Comparison of ENCODE assay signal across 8 mouse cellular contexts in genomic region chr11:82845415-82846078, GRCm38 (mm10). TPM values are rescaled to one million over a fixed set of nuclear protein-coding genes. Genes with fewer than 3 reads are reported as not detected.
A peak's percentile ranks its signal among the peaks of the same experiment; 100 is the strongest.
DNase-seq lines count a peak whose midpoint lies in the region; ATAC-seq and TF ChIP-seq lines count a peak whose summit lies in the region.

No protein-coding gene starts in this region.

- H3K9ac ChIP-seq in embryonic facial prominence, embryonic 12.5 days = 0 out of 2 replicates have a peak overlapping the region, but pooled peaks have one; percentile 16
- peak overlapping the region; percentile 15; the same call in 1 of the 2 replicates for H3K9ac ChIP-seq in kidney, postnatal 0 days (ENCODE audit: low read depth, low read length)
- peak overlapping the region; percentile 76 for H3K9ac ChIP-seq in liver, postnatal 0 days (replicated peaks)
- 0 out of 2 replicates have a peak overlapping the region, but pooled peaks have one; percentile 10 for H3K9ac ChIP-seq in neural tube, embryonic 12.5 days

- TF ChIP-seq CTCF in kidney, postnatal 0 days (IDR thresholded peaks at IDR 0.05; ENCODE audit: low read depth) = peak; percentile 37
- TF ChIP-seq CTCF in liver, postnatal 0 days (IDR thresholded peaks at IDR 0.05; ENCODE audit: low read depth) = peak; percentile 78

- H3K4me3 ChIP-seq in embryonic facial prominence, embryonic 12.5 days = peak overlapping the region; percentile 10; the same call in 1 of the 2 replicates
- no peak overlapping the region for H3K4me3 ChIP-seq in kidney, postnatal 0 days (replicated peaks; ENCODE audit: low read depth, low read length)
- H3K4me3 ChIP-seq in liver, postnatal 0 days (ENCODE audit: low read depth, low read length) = peak overlapping the region; percentile 44
- H3K4me3 ChIP-seq in neural tube, embryonic 12.5 days = no peak overlapping the region

- peak overlapping the region; percentile 16 for H3K4me2 ChIP-seq in embryonic facial prominence, embryonic 12.5 days (replicated peaks)
- H3K4me2 ChIP-seq in kidney, postnatal 0 days (ENCODE audit: low read length) = peak overlapping the region; percentile 19; the same call in 1 of the 2 replicates
- H3K4me2 ChIP-seq in liver, postnatal 0 days (ENCODE audit: low read depth, low read length) = peak overlapping the region; percentile 80
- peak overlapping the region; percentile 41 for H3K4me2 ChIP-seq in neural tube, embryonic 12.5 days (replicated peaks)

- H3K27me3 ChIP-seq in embryonic facial prominence, embryonic 12.5 days = no peaks in the 10 kb centered on the region
- no peaks in the 10 kb centered on the region for H3K27me3 ChIP-seq in kidney, postnatal 0 days (ENCODE audit: insufficient read depth, low read length)
- no peaks in the 10 kb centered on the region for H3K27me3 ChIP-seq in liver, postnatal 0 days (ENCODE audit: insufficient read depth, low read length)
- no peaks in the 10 kb centered on the region for H3K27me3 ChIP-seq in neural tube, embryonic 12.5 days (replicated peaks)

- H3K27ac ChIP-seq in embryonic facial prominence, embryonic 12.5 days = peak overlapping the region; percentile 46; the same call in 1 of the 2 replicates
- peak overlapping the region; percentile 37; the same call in 1 of the 2 replicates for H3K27ac ChIP-seq in kidney, postnatal 0 days
- peak overlapping the region; percentile 96 for H3K27ac ChIP-seq in liver, postnatal 0 days (ENCODE audit: low read depth)
- no peak overlapping the region for H3K27ac ChIP-seq in neural tube, embryonic 12.5 days

- WGBS in embryonic facial prominence, embryonic 12.5 days = 24% methylated on average over 16 of the region's 16 CpGs
- 33% methylated on average over 16 of the region's 16 CpGs for WGBS in kidney, postnatal 0 days
- WGBS in liver, postnatal 0 days (ENCODE audit: insufficient replicate concordance) = 11% methylated on average over 16 of the region's 16 CpGs
- 33% methylated on average over 16 of the region's 16 CpGs for WGBS in neural tube, embryonic 12.5 days

- peaks cover 14% of the 10 kb centered on the region; the same call in 1 of the 2 replicates for H3K4me1 ChIP-seq in embryonic facial prominence, embryonic 12.5 days
- peaks cover 36% of the 10 kb centered on the region for H3K4me1 ChIP-seq in kidney, postnatal 0 days (replicated peaks; ENCODE audit: insufficient read depth, low read length)
- H3K4me1 ChIP-seq in liver, postnatal 0 days (ENCODE audit: insufficient read depth) = peaks cover 39% of the 10 kb centered on the region
- H3K4me1 ChIP-seq in neural tube, embryonic 12.5 days = peaks cover 26% of the 10 kb centered on the region

- peak; percentile 41 for DNase-seq in thymus, postnatal 4 days
- DNase-seq in thymus, postnatal 10 days (ENCODE audit: low spot score in 2 of 2) = no peak
- peak; percentile 66 for DNase-seq in heart, adult 8-10 months (ENCODE audit: low spot score)
- peak; percentile 79 for DNase-seq in kidney, postnatal 0 days (ENCODE audit: low spot score)
- DNase-seq in liver, postnatal 0 days = peak; percentile 88
- DNase-seq in telencephalon, adult 2 months (ENCODE audit: low read depth, low spot score) = peak; percentile 54

- H3K9me3 ChIP-seq in embryonic facial prominence, embryonic 12.5 days = no peaks in the 10 kb centered on the region
- no peaks in the 10 kb centered on the region for H3K9me3 ChIP-seq in kidney, postnatal 0 days (replicated peaks; ENCODE audit: low read length)
- no peaks in the 10 kb centered on the region for H3K9me3 ChIP-seq in liver, postnatal 0 days (ENCODE audit: low read length)
- no peaks in the 10 kb centered on the region for H3K9me3 ChIP-seq in neural tube, embryonic 12.5 days

- H3K36me3 ChIP-seq in embryonic facial prominence, embryonic 12.5 days = no peaks in the 10 kb centered on the region
- no peaks in the 10 kb centered on the region; the same call in 1 of the 2 replicates for H3K36me3 ChIP-seq in kidney, postnatal 0 days (ENCODE audit: insufficient read depth, low read length)
- H3K36me3 ChIP-seq in liver, postnatal 0 days (replicated peaks; ENCODE audit: insufficient read depth, low read length) = peaks cover 7% of the 10 kb centered on the region; the same call in 1 of the 2 replicates
- H3K36me3 ChIP-seq in neural tube, embryonic 12.5 days = no peaks in the 10 kb centered on the region

- ATAC-seq in embryonic facial prominence, embryonic 12.5 days (ENCODE audit: insufficient number of reproducible peaks, insufficient read depth, low FRiP score, low TSS enrichment) = 0 out of 2 replicates have a peak, but pooled peaks have one; percentile 35
- ATAC-seq in kidney, postnatal 0 days (replicated peaks; ENCODE audit: low FRiP score, low read depth) = peak; percentile 78; the same call in 1 of the 2 replicates
- peak; percentile 95 for ATAC-seq in liver, postnatal 0 days
- no peak for ATAC-seq in neural tube, embryonic 12.5 days (ENCODE audit: low FRiP score, low read depth)

- TF ChIP-seq EP300 in liver, postnatal 0 days (IDR thresholded peaks at IDR 0.05; ENCODE audit: low read depth) = no peak

RNA-seq across cellular contexts. Expression of gene Rffl, which starts 25.5 kb away (rescaled TPM):
- 12.7 and 12.8 TPM in 2 replicates for polyA plus RNA-seq in embryonic facial prominence, embryonic 12.5 days (2016; fragmentation: Nextera tagmentation; extraction: Ambion mirVana)
- 1 to 10 TPM; 3.8 to 4.7 (median 4.7) TPM for total RNA-seq in heart, adult 8-10 months (2022)
- polyA plus RNA-seq in kidney, postnatal 0 days (2015; fragmentation: Nextera tagmentation; extraction: Ambion mirVana) = 21.7 and 23.3 TPM in 2 replicates
- polyA plus RNA-seq in liver, postnatal 0 days (2015; fragmentation: Nextera tagmentation; extraction: Ambion mirVana) = 10.1 and 11.3 TPM in 2 replicates
- 8.1 and 10.7 TPM in 2 replicates for polyA plus RNA-seq in neural tube, embryonic 12.5 days (2016; fragmentation: Nextera tagmentation; extraction: Ambion mirVana)

RNA-seq across cellular contexts. Expression of gene Rad51d, which starts 44.9 kb away (rescaled TPM):
- 11.0 and 11.3 TPM in 2 replicates for polyA plus RNA-seq in embryonic facial prominence, embryonic 12.5 days (2016; fragmentation: Nextera tagmentation; extraction: Ambion mirVana)
- total RNA-seq in heart, adult 8-10 months (2022) = 10 to 100 TPM in 2 of 4 experiments, 1 to 10 TPM in 2; 7.8 to 10.9 (median 9.9) TPM
- 10.6 and 11.7 TPM in 2 replicates for polyA plus RNA-seq in kidney, postnatal 0 days (2015; fragmentation: Nextera tagmentation; extraction: Ambion mirVana)
- 3.4 and 4.4 TPM in 2 replicates for polyA plus RNA-seq in liver, postnatal 0 days (2015; fragmentation: Nextera tagmentation; extraction: Ambion mirVana)
- polyA plus RNA-seq in neural tube, embryonic 12.5 days (2016; fragmentation: Nextera tagmentation; extraction: Ambion mirVana) = 12.6 and 13.5 TPM in 2 replicates

RNA-seq across cellular contexts. Expression of gene Fndc8, which starts 46.4 kb away (rescaled TPM):
- 0.19 and 0.31 TPM in 2 replicates for polyA plus RNA-seq in embryonic facial prominence, embryonic 12.5 days (2016; fragmentation: Nextera tagmentation; extraction: Ambion mirVana)
- total RNA-seq in heart, adult 8-10 months (2022) = not detected
- polyA plus RNA-seq in kidney, postnatal 0 days (2015; fragmentation: Nextera tagmentation; extraction: Ambion mirVana) = 0.55 and 0.60 TPM in 2 replicates
- polyA plus RNA-seq in liver, postnatal 0 days (2015; fragmentation: Nextera tagmentation; extraction: Ambion mirVana) = 0.28 and 0.30 TPM in 2 replicates
- polyA plus RNA-seq in neural tube, embryonic 12.5 days (2016; fragmentation: Nextera tagmentation; extraction: Ambion mirVana) = 0.39 and 0.54 TPM in 2 replicates

Comparison
In these comparisons a context has a peak if more than half of its experiments do, and no peak if none do; other contexts are left out.
1. DNase-seq: peak in thymus, postnatal 4 days (single experiment), heart, adult 8-10 months (single experiment), kidney, postnatal 0 days (single experiment), liver, postnatal 0 days (single experiment) and telencephalon, adult 2 months (single experiment); none in thymus, postnatal 10 days (0 of 2).
2. H3K4me2 ChIP-seq: peak in every context shown above with its lines; median percentile 80 in liver, postnatal 0 days; 41 in neural tube, embryonic 12.5 days; 19 in kidney, postnatal 0 days; 16 in embryonic facial prominence, embryonic 12.5 days.
3. H3K4me3 ChIP-seq: peak in embryonic facial prominence, embryonic 12.5 days (single experiment) and liver, postnatal 0 days (single experiment); none in kidney, postnatal 0 days (single experiment) and neural tube, embryonic 12.5 days (single experiment).
4. H3K9ac ChIP-seq: peak in every context shown above with its lines; median percentile 76 in liver, postnatal 0 days; 16 in embryonic facial prominence, embryonic 12.5 days; 15 in kidney, postnatal 0 days; 10 in neural tube, embryonic 12.5 days.